Mouse (Mus musculus): ENCODE measurements around the gene Tsks.
A peak's percentile ranks its signal among the peaks of the same experiment; 100 is the strongest.

Gene Tsks

DNA sequence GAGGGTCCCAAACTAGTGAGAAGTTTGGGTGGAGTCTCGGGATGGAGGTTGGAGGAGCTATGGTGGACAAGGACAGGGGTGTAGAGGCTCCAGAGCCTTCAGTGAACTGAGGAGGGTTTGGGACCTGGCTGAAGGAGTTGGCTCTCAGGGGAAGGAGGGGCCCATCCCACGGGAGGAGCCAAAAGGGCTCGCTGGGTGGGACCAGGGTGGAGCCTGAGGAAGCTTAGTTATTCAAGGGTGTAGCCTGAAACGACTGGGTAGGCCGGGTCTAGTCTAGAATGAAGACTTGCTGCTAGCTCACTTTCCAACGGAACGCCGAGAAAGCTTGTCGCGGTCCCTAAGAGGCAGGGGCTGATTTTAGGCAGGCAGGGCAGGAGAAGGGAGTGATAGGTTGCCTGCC, 9.0 kb downstream of the Tsks start:
- no peak for DNase-seq (ENCODE audit: low read depth, low spot score)

DNA sequence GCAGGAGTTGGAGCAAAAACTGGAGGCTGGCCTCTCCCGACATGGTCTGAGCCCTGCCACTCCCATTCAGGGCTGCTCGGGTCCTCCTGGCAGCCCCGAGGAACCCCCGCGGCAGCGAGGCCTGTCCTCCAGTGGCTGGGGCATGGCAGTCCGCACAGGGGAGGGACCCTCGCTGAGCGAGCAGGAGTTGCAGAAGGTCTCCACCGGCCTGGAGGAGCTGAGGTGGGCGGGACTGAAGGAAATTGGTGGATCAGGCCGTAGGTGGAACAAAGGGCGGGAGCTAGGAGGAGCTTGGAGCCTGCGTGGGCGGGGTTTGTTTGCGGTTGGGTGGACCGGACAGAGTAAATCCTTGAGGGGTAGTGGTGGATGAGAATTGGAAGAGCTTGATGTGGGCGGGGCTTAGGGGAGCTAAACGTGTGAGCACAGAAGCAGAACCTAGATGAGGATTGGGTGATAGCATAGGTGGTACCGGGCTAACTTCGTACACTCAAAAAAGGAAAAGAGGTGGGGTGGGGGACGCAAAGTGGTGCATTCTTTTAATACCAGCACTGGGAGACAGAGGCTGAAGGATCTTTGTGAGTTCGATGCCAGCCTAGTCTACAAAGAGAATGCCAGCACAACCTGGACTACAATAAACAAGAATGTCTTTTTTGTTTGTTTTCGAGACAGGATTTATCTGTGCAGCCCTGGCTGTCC, 9.8 kb downstream of the Tsks start:
- peak; percentile 66 for DNase-seq (ENCODE audit: low read depth, low spot score)

DNA sequence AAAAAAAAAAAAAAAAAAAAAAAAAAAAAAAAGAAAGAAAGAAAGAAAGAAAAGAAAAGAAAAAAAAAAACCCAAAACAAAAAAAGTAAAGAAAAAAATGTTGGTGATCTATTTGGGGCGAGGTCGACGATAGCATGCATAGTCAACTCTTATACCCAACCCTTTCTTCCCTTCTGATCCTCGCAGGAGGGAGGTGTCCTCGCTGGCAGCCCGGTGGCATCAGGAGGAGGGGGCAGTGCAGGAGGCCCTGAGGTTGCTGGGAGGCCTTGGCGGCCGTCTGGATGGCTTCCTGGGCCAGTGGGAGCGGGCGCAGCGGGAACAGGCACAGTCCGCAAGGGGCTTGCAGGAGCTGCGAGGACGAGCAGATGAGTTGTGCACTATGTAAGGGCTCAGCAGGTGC, 10.6 kb downstream of the Tsks start:
- no peak for DNase-seq (ENCODE audit: low read depth, low spot score)

GRCm38 (mm10) chr7:44954091-44954885, 11.3 kb downstream of the Tsks start:
- no peak for DNase-seq (ENCODE audit: low read depth, low spot score)

- DNase-seq (ENCODE audit: low read depth, low spot score): no peak
Observed at GRCm38 (mm10) chr7:44955628-44956027, 12.6 kb downstream of the Tsks start.

GRCm38 (mm10) chr7:44956266-44956665, 13.3 kb downstream of the Tsks start:
- DNase-seq (ENCODE audit: low read depth, low spot score): no peak

DNA sequence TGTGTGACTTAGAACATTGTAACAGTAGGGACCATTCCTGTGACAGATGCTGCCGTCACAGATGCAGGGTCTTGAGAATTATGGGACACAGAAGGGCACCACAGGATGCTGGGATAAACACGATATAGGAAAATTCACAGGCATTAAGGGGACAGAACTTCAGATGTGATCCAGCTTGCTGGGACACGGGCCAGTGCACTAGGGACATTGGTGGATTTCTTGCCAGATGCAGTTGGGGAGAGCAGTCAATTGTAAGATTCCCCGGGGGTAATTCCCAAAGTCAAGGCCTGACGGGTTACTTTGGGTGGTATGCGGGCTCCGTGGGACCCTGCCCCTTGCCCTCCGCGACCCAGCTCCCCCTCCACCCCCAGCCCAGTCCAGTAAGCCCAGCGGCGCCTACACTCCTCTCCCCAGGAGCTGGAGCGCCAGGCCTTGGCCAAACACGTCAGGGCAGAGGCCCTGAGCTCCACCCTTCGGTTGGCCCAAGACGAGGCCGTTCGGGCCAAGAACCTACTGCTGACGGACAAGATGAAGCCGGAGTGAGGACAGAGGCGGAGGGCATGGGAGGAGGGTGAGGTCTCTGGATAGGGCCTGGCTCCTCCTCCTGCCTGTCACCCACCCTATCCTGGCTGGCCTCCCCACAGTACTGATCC, 14.3 kb downstream of the Tsks start:
- no peak for DNase-seq (ENCODE audit: low read depth, low spot score)

- DNase-seq (ENCODE audit: low read depth, low spot score): no peak
Observed at GRCm38 (mm10) chr7:44958208-44958607, 15.2 kb downstream of the Tsks start.

GRCm38 (mm10) chr7:44959281-44959680, 16.3 kb downstream of the Tsks start:
- DNase-seq (ENCODE audit: low read depth, low spot score): no peak

DNA sequence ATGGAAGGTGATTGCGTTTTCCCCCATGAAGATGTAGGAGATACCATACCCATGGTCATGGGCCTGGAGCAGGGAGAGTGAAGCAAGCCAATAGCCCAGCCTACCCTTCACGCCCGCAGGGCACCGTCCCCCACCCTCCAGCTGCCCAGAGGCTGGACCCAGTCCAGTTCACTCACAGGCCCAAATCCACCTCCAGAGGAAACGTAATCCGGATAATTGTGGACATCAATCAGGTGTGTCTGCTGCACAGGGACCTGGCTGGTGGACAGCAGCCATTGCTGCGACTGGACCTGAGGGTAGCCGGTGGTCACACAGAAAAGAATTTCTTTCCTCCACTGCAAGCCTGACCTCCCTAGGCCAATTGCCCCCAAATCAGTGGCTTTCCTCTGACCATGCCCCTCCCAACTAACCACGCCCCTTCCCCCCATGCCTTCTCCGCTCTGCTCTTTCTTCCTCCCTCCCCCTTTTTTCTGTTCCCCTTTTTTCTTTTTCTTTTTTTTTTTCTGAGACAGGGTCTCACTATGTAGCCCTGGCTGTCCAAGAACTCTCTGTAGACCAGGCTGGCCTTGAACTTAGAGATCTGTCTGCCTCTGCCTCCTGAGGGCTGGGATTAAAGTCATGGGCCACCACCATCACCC, 17.0 kb downstream of the Tsks start:
- no peak for DNase-seq (ENCODE audit: low read depth, low spot score)

- DNase-seq (ENCODE audit: low read depth, low spot score): no peak
Observed at GRCm38 (mm10) chr7:44960512-44960910, 17.5 kb downstream of the Tsks start.

DNA sequence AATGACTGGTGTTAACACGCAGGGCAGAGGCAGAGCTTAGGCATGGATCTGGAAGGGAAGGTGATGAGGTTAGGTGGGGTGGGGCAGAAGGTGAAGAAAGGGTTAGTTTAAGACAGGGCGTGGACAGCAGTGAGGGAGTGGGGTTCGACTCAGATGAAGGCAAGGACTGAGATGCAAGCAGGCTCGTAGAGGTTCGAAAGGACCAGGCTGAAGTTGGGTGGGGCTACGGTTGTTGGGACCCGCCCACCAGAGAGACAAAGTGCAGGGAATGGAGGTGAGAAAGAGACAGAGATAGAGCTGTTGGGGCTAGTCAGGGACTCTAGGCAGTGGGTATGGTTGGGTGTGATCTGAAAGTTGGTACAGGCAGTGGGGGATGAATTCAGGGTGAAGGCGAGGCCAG, 19.3 kb downstream of the Tsks start:
- DNase-seq (ENCODE audit: low read depth, low spot score): no peak

- DNase-seq (ENCODE audit: low read depth, low spot score): no peak
Observed at GRCm38 (mm10) chr7:44962831-44963230, 19.8 kb downstream of the Tsks start.

GRCm38 (mm10) chr7:44964990-44965389, 22.0 kb downstream of the Tsks start:
- DNase-seq (ENCODE audit: low read depth, low spot score): no peak

DNA sequence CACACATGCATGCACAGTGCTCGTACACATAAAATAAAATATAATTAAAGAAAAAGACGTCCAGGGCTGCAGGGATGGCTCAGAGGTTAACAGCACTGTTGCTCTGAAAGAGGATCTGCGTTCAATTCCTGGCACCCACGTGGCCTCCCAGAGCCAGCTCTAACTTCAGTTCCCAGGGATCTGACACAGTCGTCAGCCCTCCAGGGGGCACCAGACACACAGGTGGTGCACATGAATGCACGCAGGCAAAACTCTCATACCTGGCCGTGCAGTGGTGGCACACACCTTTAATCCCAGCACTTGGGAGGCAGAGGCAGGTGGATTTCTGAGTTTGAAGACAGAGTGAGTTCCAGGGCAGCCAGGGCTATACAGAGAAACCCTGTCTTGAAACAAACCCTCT, 23.0 kb downstream of the Tsks start:
- DNase-seq (ENCODE audit: low read depth, low spot score): no peak

GRCm38 (mm10) chr7:44966638-44967037, 23.6 kb downstream of the Tsks start:
- no peak for DNase-seq (ENCODE audit: low read depth, low spot score)

GRCm38 (mm10) chr7:44970231-44970691, 27.3 kb downstream of the Tsks start:
- peak; percentile 87 for DNase-seq (ENCODE audit: low read depth, low spot score)

DNA sequence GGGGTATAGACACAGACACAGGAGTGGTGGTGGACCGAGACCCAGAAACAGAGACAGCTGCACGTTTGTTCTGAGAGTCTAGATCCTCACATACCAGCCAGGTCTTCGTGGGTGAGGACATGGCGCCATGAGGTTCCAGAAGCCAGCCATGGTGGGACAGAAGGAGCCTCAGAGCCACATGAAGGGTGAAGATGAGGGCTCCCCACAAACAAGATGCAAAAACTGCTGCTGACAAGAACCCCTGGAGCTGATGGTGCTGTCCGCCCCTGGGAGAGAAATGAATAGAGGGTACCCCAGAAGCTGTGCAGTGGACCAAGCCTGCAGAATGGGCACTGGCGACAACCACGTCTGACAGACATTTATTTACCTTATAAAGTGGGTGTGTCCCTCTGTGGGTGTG, 28.1 kb downstream of the Tsks start:
- DNase-seq (ENCODE audit: low read depth, low spot score): no peak

- no peak for DNase-seq (ENCODE audit: low read depth, low spot score)
Observed at GRCm38 (mm10) chr7:44973415-44974130, 30.6 kb downstream of the Tsks start.

GRCm38 (mm10) chr7:44974383-44975116, 31.5 kb downstream of the Tsks start, which contains the start of gene Cpt1c:
Gene Cpt1c, minus strand, starts transcription at chr7:44974851.
- DNase-seq (ENCODE audit: low read depth, low spot score): peak; percentile 88

DNA sequence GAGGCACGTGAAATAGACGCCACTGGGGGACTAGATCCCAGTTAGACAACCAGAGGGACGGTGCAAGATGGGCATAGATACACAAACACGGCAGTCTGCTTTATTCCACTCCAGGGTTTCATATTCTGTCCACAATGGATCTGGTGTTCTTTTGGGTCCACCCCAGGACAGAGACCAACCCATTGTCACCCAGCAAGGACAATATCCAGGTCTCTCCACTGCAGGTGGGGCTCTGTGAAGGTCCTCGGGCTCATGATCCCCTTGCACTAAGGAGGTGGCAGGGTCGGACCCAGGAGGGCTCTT, 32.1 kb downstream of the Tsks start:
- no peak for DNase-seq (ENCODE audit: low read depth, low spot score)

Measured in brain, embryonic 18.5 days (tissue).